Mouse (Mus musculus) brain, embryonic 14.5 days (tissue): Measurements from ENCODE around the gene Col20a1. TPM values are rescaled to one million over a fixed set of nuclear protein-coding genes. Genes with fewer than 3 reads are reported as not detected.
A peak's percentile ranks its signal among the peaks of the same experiment; 100 is the strongest.

Source experiments
- DNase-seq: peaks from one replicate; pipeline ENCODE4 v3.0.0-alpha.2; 2011; ENCODE audit warnings: low read depth
- CTCF ChIP-seq: fragments of 200-500 bp; IDR thresholded peaks from 2 replicates; pipeline ENCODE4 v1.5.1; 2012; ENCODE audit warnings: inconsistent platforms, mild to moderate bottlenecking, moderate library complexity, borderline replicate concordance; ENCODE audit not compliant: insufficient read depth, insufficient read length; ENCODE audit errors: extremely low read depth
- POLR2A ChIP-seq: fragments of 200-500 bp; IDR thresholded peaks from 2 replicates; pipeline ENCODE4 v1.6.1; 2012; ENCODE audit warnings: mild to moderate bottlenecking, inconsistent platforms, borderline replicate concordance; ENCODE audit not compliant: poor library complexity, insufficient read depth, insufficient read length, severe bottlenecking; ENCODE audit errors: extremely low read depth
- polyA plus RNA-seq: library from polyadenylated mRNA; depleted of rRNA; stranded (reverse); fragments of >200 nt; gene quantifications from 2 replicates; pipeline ENCODE4 v1.2.3, GENCODE M21; 2012; rRNA removed

Gene Col20a1
- polyA plus RNA-seq, 1 experiment, result 1.2 TPM

DNA sequence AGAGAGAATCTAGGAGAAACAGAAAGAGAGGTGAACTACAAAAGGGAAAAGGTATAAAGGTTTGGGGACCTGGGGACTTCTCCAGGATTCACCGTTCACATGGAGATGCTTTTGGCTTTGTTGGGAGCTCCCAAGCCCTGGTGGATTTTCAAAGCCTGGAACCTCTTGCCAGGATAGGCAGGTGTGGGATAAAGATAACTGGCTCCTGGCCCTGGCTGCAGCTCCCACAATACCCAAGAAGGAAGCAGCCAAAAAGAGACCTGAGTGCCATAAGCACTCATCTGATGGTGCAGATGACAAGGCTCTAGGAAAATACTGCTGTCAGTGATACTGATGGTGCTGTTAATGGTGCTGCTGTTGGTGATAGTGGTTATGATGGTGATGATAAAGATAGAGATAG lies 65.8 kb downstream of the Col20a1 start:
- no peak for DNase-seq
- TF ChIP-seq POLR2A (no peak), CTCF (no peak)

DNA sequence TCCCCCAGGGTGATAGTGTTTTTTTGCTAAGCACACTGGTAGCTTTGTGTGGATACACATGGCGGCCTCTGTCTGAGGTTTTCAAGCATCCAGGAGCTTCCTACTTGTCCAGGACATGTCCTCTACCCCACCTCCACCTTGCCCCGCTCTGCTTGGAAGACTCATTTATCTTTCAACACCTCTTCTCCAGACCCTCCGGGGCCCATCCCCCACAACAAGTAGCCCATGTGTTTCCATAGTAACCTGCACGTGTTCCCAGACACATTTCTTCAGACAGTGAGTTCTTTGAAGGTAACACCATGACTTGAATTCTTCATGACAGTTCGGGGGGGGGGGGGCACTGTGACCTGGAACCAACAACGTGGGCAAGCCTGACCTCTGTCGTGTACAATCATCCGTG lies 71.0 kb downstream of the Col20a1 start:
- no peak for TF ChIP-seq CTCF
- TF ChIP-seq POLR2A, result no peak
- peak; percentile 79 for DNase-seq

DNA sequence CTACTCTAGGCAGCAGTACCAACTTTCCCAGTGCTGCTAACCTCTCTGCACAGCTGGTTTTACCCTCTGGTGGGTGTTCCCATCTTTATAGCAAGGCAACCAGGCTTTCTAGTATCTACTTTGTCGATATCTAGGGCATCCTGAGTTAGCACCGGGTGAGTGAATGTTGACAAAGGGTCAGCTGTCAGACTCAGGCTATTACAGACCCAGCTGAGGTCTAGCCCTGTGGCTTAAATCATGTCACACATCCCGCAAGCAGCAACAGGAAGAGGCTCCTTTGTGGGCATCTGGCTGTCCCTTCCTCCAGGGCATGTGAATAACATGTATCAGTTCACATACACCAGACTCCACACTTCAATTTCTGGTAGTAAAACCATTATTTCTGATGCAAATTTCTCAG lies 71.9 kb downstream of the Col20a1 start:
- no peak for DNase-seq
- TF ChIP-seq CTCF (no peak), POLR2A (no peak)

DNA sequence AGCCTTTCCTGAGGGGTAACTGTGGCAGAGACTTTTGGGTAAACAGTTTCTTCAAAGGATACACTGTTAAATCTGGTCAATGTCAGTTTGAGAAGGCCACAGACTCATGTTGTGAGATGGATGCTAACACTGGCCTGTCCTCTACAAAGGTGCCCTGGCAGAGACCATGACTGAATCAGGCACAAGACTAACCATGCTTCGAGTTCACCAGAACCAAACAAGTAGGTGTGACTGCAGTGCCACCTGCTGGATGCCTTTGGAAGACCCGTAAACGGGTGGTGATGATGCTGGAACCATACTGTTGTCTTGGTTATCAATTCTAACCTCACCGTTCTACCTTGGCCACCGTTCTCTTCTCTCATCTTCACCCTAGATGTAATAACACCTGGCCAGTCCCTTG lies 73.8 kb downstream of the Col20a1 start:
- DNase-seq, result peak; percentile 84
- TF ChIP-seq CTCF (peak; percentile 93), POLR2A (no peak)

DNA sequence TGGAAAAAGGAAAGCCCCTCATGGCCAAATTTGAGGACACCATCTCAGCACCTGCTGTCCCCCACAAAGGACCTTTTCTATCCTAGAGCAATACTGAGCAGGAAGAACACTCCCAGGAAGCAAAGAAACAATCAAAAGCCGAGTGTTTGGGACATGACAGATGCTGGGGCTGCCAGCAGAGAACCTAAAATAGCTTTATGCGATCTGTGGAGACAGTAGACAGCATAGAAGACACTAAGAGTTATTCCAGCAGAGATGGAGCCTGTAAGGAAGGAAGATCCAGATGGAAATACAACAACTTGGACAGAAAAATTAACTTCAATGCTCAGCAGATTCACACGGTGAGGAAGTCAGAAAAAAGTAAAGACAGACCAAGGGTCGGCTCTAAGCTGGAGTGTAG lies 79.5 kb downstream of the Col20a1 start:
- no peak for DNase-seq
- no peak for TF ChIP-seq CTCF
- TF ChIP-seq POLR2A, result no peak

Other genes with a start within 250 kb of the Col20a1 start
- gene Bhlhe23, start 209.6 kb upstream of the Col20a1 start, polyA plus RNA-seq, result 8.5 and 10.6 TPM in 2 replicates
- 67.0 and 68.5 TPM in 2 replicates for gene Ythdf1, start 65.6 kb upstream of the Col20a1 start, polyA plus RNA-seq
- gene Birc7, start 57.5 kb upstream of the Col20a1 start, polyA plus RNA-seq, result 0.14 and 0.26 TPM in 2 replicates
- 63.1 and 66.1 TPM in 2 replicates for gene Nkain4, start 31.8 kb upstream of the Col20a1 start, polyA plus RNA-seq
- 104 and 109 TPM in 2 replicates for gene Arfgap1, start 19.3 kb upstream of the Col20a1 start, polyA plus RNA-seq
- 14.8 and 42.9 TPM in 2 replicates for gene Chrna4, start 57.0 kb downstream of the Col20a1 start, polyA plus RNA-seq
- 64.8 and 105 TPM in 2 replicates for gene Kcnq2, start 148.8 kb downstream of the Col20a1 start, polyA plus RNA-seq
- 85.1 and 133 TPM in 2 replicates for gene Eef1a2, start 170.5 kb downstream of the Col20a1 start, polyA plus RNA-seq
- 252 and 381 TPM in 2 replicates for gene Ppdpf, start 200.7 kb downstream of the Col20a1 start, polyA plus RNA-seq
- 0.04 and 0.05 TPM in 2 replicates for gene Ptk6, start 216.3 kb downstream of the Col20a1 start, polyA plus RNA-seq
- gene Srms, start 226.7 kb downstream of the Col20a1 start, polyA plus RNA-seq, result 0.14 and 0.33 TPM in 2 replicates
- 0.11 and 0.14 TPM in 2 replicates for gene Fndc11, start 233.5 kb downstream of the Col20a1 start, polyA plus RNA-seq